Mouse (Mus musculus) adrenal gland (tissue): ENCODE results near the gene Syn3.

Source experiments
- intact Hi-C: fragments of 180-260 bp; cut with DNase I; formaldehyde crosslinking; loops from one replicate; pipeline ENCODE4 v1.15.1; 2025

The Syn3 gene

DNA sequence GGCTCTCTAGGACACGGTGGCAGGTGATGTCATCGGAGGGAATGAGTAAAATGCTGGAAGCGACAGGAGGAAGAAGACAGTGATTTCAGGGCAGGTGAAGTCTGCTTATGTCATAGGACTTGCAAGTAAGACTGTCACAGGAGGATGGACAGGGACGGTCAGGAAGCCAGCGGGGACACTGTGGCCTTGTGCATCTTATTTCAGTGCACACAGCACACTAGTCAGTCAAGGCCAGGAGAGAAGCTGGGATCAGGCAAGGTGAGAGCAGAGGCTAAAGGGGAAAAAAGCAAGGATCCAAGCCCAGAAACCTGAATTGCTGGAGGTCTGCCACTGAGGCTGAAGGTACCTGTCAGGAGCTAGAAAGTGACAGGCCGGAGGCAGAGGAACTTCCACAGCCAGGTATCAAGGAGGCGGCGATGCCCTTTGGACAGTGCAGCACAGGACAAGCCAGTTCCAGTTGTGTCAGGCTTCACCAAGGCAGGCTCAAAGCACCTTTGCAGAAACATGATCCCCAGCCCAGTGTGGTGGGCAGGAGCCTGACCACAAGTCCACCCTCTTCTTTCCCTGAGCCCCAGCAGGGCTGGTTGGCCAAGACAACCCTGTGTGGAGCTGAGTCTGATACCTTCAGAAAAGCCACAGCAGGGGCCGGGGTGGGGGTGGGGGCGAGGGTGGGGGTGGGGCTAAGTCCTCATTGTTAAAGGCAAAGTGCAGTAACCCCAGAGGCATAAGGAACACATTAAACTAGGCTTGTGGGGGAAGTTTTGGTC, 203.9 kb downstream of the Syn3 start:
- intact Hi-C loops: loop anchor here (2.0 to 5.0 kb wide), 3 partner anchors 112 to 327 kb away; no protein-coding TSS in a partner anchor

DNA sequence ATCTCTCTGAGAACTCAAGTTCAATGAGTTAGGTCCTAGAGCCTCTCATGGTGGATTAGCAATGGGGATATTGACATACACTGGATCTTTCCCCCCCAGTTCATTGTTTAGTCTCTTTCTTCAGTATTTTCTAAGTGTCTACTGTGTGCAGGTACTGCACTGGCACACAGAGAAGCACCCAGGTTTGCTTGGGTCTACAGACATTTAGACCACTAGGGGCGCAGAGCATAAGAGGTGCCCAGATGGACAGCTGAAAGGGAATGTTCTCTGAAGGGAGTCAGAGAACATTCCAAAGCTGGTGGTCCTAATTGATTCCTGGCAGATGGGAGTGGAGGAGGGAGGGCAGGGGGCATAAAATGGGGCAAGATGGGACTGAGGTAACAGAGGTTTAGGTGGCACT, 204.8 kb downstream of the Syn3 start:
- intact Hi-C loops: loop anchor here (2.0 to 5.0 kb wide), 2 partner anchors 111 to 227 kb away; no protein-coding TSS in a partner anchor

GRCm38 (mm10) chr10:86290109-86290771, 208.5 kb downstream of the Syn3 start:
- intact Hi-C loops: loop anchor here (5.0 kb wide), 1 partner anchor 223 kb away; no protein-coding TSS in a partner anchor

- intact Hi-C loops: no loop called here
These were observed 212.2 kb downstream of the Syn3 start for GRCm38 (mm10) chr10:86286508-86286907.

DNA sequence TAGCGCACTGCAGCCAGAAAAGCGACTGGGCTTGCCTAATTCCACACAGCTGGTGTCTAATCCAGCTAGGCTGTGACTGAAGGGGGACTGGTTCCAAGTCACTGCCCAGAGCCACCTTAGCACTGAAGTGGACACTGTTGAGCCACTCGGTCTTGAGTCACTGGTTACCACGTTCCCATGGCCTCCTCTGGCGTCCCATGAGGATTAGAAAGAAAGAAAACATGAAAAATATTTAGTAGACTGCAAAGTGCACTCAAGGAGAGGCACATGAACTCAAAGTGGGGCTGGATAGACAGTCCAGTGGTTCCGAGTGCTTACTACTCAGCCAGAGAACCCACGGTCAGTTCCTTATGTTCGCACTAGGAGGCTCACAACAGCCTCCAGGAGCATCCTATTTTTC, 217.5 kb downstream of the Syn3 start:
- intact Hi-C loops: no loop called here

GRCm38 (mm10) chr10:86279579-86280168, 219.0 kb downstream of the Syn3 start:
- intact Hi-C loops: no loop called here

DNA sequence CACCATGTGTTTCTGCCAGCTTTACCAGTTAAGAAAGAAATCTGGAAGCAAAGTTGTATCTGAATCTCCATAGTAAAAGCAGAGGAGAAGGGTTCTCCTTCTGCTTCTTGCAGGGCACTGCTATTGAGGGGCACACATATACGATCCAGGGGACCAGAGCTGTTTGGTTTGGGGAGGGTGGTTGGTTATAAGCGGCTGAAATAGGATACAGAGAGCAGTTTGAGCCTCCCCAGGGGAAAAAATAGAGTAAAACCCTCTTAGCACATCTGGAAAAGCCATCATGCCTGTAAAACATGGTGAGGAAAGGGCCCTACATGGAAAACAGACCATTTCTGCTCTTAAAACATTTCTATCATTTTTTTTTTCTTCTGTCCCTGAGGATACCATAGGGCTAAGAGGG, 220.2 kb downstream of the Syn3 start:
- intact Hi-C loops: no loop called here

DNA sequence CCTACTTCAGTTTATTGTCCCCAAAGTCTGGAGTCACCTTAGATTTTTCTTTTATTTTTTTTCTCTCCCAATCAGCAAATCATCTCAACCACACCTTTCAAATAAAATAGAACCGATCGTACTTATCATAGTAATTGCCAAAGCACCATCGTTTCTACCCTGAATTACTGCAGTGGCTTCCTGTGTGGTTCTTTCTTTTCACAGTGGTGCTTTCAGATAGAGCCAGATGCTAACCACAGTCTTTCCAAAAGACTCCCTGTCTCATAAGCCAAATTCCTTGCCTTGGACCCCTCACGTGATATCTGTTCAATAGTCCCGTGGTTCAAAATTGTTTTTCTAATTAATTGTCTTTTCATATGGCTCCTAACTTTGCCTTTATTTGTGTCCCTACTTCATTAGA, 221.4 kb downstream of the Syn3 start:
- intact Hi-C loops: no loop called here

DNA sequence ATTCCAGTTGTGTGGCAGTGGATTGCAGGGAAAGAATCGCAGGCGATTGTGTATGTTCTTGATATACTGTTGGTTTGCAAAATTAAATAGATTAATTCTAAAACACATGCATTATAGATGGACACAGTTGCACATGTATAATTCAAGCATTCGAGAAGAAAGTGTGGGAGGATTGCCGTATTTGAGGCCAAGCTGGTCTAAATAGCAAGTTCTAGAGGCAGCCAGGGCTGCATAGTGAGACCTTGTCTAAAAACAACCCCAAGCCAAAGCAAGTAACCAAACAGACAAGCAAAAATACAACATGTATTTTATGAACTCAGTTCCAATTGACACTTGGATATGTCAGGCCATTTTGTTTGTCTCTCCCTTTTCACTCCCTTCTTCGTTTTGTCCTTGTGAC, 223.1 kb downstream of the Syn3 start:
- intact Hi-C loops: no loop called here

- intact Hi-C loops: no loop called here
These were observed 225.1 kb downstream of the Syn3 start for GRCm38 (mm10) chr10:86273410-86274191.

- intact Hi-C loops: no loop called here
These were observed 225.9 kb downstream of the Syn3 start for GRCm38 (mm10) chr10:86272826-86273225.

DNA sequence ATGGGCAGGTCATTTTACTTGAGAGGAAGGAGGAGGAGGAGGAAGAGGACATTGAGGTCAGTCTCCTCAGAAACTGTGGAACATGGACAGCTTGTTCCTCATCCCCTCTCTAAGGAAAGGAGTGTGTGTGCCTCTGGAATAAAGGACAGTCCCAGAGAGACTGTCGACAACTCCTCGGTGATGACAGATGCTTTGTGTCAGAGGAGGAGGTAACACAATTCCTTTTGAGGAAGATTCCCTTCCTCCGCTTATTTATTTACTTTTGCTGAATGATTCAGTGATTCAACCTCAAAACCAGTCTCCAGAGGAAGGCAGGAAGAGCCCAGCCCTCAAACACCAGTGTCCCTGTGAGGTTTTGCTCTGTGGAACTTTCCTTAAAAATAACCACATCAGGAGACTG, 228.4 kb downstream of the Syn3 start:
- intact Hi-C loops: no loop called here

- intact Hi-C loops: no loop called here
These were observed 234.1 kb downstream of the Syn3 start for GRCm38 (mm10) chr10:86264618-86265017.

DNA sequence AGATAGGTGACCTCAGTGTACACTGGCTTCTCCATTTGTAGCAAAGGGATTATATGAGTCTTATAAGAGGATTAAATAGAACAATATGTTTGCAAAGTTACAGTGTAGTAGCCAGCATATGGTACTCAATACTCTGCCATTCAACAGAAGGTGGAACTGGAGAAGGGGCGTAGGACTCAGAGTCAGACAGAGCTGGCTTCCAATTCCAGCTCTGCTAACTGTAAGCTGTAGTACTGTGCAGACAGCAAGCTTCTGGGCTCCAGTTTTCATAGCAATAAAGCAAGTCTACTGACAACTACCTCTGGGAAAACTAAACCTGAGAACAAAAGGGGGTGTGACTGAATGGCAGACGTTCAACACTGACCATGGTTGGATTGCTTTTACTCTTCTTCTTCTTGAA, 237.0 kb downstream of the Syn3 start:
- intact Hi-C loops: no loop called here

GRCm38 (mm10) chr10:86258992-86259391, 239.7 kb downstream of the Syn3 start:
- intact Hi-C loops: no loop called here

DNA sequence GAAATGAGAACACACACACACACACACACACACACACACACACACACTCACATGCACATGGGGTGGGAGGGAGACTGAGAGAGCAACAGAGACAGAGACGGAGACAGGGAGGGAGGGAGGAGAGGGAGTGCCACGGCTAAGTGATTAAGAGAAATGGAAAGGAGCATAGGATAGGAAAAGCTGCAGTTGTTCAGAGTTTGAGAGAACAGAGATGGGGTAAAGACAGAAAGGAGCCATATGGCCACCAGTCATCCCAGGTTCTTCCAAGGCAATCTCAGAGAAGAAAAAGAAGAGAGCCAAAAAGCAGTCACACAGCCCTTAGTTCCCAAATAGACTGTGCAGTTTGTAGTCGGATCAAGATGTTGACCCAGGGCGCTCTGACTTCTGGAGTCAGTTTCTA, 240.7 kb downstream of the Syn3 start:
- intact Hi-C loops: no loop called here

- intact Hi-C loops: no loop called here
These were observed 241.7 kb downstream of the Syn3 start for GRCm38 (mm10) chr10:86257045-86257444.

DNA sequence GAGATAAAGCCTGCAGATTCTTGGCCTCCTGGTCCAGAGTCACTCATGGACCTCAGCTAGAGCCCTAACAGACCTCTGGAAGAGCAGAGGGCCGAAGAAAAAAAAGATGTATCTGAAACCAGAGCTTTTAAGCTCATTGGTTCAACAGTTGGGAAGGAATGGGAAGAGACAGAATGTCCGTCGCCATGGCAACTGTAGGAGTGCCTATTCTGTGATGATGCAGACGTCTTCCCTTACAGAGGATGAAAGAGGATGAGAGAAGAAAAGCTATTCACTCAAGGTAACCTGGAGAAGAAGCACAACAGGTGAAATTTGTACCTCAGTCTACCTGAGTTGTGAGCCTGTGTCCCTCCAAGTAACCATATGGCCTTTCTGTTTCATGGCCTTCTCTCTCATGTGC, 242.5 kb downstream of the Syn3 start:
- intact Hi-C loops: no loop called here

GRCm38 (mm10) chr10:86250149-86250922, 248.4 kb downstream of the Syn3 start:
- intact Hi-C loops: no loop called here

- intact Hi-C loops: no loop called here
These were observed 249.4 kb downstream of the Syn3 start for GRCm38 (mm10) chr10:86249283-86249682.

GRCm38 (mm10) chr10:86248807-86249206, 249.9 kb downstream of the Syn3 start:
- intact Hi-C loops: no loop called here
